Mouse (Mus musculus) adipocyte (in vitro differentiated cells): ENCODE measurements around the gene Larp4.
A peak's percentile ranks its signal among the peaks of the same experiment; 100 is the strongest.
"Not testable (repeated sequence)": the region's sequence is repeated elsewhere in the genome, so short reads cannot be mapped to it uniquely, and the experiment has no call there.

Experiments
- DNase-seq: peaks from one replicate; pipeline ENCODE4 v3.0.0-alpha.2; 2016; ENCODE audit warnings: low spot score

The Larp4 gene

DNA sequence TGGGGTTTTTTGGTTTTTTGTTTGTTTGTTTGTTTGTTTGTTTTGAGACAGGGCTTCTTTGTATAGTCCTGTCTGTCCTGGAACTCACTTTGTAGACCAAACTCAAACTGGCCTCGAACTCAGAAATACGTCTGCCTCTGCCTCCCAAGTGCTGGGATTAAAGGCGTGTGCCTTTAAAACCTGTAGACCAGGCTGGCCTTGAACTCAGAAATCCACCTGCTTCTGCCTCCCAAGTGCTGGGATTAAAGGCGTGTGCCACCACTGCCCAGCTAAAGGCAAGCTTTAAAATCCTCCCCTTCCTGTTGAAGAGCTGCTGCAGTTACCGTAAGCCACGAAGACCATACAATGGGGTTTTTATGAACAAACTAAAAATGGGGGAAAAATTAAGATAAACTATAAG is at the start of gene Larp4:
Gene Larp4, plus strand, starts transcription at position 301 of the 400 bp plus-strand sequence.
- DNase-seq = not testable (repeated sequence)

DNA sequence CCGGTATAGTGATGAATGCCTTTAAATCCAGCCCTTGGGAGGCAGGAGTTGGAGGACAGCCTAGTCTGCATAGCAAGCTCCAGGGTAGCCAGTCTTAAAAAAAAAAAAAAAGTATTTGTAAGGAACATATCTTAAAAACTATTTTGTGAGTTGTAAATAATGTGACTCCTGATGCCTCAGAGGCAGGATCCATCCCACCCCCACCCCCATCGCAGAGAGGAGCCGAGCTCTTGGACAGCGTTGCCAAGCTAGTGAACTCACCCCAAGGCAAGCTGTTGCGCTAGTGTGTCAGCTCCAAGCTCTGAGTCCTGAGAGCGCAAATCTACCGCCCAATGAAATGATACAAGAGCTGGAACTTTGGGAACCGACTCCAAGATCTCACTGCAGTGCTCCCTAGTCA is 38.6 kb upstream of the Larp4 start:
- peak; percentile 49 for DNase-seq

DNA sequence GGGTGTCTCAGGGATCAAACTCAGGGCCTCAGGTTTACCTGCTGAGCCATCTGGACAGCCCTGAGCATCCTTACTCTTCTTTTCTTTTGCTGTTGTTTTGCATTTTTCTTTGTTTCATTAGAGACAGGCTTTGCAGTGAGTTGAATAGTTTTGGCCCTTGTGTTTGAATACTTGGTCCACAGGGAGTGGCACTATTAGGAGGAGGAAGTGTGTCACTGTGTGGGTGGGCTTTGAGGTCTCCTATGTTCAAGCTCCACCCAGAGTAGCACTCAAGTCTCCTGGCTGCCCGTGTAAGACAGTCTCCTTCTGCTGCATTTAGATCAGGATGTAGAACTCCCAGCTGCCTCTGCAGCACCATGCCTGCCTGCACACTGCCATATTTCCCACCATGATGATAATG is 35.4 kb upstream of the Larp4 start:
- no peak for DNase-seq

DNA sequence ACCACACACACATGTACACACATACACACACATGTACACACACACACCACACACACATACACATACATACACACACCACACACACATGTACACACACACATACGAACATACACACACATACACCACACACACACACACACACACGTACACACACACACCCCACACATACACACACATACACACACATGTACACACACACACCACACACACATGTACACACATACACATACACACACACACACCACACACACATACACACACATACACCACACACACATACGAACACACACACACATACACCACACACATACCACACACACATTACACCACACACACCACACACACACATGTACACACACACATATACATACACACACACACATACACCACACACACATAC is 33.2 kb upstream of the Larp4 start:
- DNase-seq = no peak

DNA sequence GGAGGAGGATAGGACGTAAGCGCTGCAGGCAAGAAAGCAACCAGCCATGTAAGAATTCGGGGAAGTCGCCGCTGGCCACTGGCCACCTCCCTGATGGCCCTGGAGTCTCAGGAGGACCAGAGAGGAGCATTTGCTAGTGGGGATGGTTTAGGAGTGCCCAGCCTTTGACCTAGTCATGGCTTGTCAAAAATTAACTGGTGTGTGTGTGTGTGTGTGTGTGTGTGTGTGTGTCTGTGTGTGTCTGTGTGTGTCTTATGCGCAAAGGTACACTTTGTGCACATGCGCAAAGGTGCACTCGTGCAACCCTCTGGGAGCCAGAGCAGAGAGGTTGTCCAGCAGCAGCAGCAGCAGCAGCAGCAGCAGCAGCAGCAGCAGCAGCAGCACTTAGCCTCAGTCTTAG is 32.0 kb upstream of the Larp4 start:
- no peak for DNase-seq

DNA sequence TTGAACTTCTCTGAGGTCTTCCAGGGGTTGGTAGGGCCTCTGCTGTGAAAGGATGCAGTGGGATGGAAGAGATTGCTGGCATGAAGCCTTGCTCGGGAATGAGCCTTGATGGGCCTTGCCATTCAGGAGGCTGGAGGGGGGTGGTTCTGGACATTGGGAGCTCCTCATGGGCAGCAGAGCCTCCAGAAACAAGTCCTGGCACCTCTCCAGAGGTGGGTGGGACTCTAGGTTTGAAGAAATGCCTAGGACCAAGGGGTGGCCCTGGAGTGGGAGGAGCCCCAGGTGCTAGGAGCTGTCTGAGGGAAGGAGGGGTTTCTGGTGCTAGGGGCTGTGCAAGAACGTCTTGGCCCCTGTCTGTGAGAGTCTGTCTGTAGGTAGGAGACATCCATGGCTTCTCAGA is 29.4 kb upstream of the Larp4 start:
- DNase-seq = no peak

DNA sequence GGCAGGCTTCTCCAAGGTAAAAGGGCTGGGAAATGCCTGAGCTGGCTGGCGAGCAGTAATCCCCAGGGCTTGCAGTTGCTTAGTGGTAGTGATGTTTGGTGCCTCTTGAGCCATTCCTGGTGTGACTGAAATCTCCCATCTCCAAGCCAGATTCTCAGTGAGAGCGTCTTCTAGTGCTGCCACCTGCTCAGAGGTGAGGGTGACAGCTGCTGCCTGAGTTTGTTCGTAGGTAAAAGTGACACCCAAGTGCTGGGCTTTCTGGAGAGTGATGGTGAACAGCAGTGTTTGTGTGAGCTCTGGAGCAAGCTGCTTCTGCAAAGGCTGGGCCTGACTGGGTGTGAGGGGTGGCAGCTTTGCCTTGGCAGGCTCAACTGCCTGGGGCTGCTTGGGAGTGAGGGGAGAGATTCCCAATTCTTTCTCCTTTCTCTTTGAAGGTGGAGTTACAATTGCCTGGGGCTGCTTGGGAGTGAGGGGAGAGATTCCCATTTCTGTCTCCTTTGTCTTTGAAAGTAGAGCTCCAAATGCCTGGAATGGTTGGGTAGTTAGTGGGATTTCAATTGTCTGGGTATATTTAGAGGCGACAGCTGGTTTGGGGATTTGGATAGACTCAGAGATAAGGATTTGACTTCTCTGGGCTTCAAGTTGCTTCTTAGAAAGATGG is 28.8 kb upstream of the Larp4 start:
- no peak for DNase-seq

DNA sequence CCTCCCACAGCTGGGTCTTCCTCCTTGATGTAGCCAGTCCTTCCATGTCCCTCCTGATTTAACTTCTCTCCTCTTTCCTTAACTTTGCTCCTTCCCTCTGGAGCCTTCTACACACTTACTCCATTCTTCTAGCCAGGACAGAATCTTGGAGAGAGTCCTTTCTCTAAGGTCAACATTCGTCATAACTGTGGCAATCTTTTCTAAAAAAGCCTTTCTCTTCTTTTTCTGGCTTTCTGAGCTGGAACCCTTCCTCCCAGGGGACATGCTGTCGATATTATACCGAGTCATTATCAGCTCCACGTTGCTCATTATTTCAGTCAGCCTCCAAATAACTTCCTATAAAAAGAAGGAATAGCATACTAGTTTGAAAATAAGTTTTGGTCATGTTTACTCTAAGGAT is 14.5 kb upstream of the Larp4 start:
- peak; percentile 60 for DNase-seq

DNA sequence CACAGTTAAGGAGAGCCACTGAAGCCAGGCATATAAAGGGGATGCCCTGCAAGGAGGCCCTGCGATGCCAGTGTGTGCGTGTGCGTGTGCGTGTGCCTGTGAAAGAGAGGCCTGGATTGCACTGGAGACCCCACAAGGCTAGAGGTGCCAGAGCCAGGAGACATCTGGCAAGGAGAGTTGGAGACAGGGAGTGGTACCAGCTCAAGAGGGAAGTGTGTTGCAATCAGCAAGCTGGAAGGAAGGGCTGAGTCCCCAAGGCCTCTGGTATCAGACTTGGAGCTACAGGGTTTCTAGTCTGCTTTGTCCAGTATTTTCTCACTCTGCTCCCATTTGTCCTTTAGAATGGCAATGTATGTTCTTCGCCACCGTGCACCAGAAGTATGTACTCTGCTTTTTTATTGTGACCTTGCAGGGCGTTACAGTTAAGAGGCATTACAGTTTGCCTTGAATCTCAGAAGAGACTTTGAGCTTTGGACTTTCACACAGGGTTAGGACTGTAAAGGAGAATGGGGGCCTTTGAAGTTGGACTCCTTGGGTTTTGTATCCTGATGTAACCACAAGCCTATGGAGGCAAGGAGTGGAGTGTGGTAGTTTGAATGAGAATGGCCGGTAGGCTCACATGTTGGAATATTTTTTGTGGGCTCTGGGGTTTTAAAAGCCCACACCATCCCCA is 4.6 kb upstream of the Larp4 start:
- DNase-seq = peak; percentile 47

DNA sequence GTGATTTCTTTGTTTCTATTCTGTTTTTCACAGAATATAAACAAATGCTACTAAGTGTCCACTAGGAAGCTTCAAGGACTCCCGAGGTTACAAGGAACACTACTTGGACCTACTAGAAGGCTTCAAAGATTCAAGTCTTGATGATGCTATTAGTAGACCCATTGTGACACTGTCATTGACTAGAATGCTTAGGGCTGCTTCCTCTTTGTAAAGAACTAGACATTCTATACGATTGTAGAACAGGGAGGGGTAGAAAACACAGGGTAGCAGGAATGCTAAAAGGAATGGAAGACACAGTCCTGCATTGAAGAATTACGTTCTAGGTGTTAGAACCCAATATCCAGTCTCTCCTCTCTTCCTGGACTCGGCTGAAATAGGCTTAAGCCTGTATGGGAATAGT is 2.9 kb upstream of the Larp4 start, which contains the start of gene Fam186a:
Gene Fam186a, minus strand, starts transcription at position 101 of the 400 bp plus-strand sequence.
- no peak for DNase-seq

DNA sequence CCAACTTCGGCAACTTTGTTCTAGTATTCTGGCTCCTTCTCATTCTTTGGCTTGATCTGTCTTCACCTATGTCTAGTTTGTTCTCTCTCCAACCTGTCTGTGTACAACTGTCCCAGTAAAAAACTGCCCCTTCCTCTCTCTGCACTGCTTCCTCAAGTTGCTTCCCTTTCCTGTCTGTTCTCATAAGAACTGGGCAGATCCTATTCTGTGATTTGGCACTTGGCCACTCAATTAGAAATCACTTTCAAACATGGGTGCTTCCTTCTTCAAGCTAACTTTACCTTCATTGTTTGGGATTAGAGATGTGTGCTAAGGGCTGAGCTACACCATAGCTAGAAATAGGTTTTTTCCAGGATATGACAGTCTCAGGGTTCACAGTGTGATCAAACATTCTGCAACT is 741 bp downstream of the Larp4 start:
- DNase-seq = no peak

DNA sequence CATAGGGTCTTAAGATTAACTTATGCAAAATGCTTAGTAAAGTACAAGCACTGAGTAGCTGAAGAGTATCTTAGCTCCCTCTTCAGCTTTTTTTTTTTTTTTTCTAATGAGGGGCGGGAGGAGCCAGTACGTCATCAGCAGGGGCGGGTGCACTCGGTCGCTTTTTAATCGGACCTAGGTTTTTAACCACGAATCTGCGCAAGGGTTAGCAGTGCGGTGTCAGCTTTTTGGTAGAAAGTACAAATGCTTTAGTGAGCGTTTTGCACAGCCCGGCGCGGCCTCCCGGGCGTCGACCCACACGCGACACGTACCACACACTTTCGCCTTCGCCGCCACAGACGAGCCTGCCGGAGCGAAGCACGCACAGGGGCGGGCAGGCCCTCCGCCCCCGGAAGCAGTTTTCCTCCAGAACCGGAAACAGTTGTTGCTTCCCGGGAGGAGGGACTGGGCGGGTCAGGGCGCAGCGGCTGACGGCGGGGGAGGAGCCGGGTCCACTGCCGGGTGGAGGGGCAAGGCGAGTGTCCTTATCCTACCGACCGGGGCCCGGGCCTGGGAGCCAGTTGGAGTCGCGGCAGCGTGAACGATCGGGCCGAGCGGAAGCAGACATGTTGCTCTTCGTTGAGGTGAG is 2.6 kb downstream of the Larp4 start:
- DNase-seq = peak; percentile 96

DNA sequence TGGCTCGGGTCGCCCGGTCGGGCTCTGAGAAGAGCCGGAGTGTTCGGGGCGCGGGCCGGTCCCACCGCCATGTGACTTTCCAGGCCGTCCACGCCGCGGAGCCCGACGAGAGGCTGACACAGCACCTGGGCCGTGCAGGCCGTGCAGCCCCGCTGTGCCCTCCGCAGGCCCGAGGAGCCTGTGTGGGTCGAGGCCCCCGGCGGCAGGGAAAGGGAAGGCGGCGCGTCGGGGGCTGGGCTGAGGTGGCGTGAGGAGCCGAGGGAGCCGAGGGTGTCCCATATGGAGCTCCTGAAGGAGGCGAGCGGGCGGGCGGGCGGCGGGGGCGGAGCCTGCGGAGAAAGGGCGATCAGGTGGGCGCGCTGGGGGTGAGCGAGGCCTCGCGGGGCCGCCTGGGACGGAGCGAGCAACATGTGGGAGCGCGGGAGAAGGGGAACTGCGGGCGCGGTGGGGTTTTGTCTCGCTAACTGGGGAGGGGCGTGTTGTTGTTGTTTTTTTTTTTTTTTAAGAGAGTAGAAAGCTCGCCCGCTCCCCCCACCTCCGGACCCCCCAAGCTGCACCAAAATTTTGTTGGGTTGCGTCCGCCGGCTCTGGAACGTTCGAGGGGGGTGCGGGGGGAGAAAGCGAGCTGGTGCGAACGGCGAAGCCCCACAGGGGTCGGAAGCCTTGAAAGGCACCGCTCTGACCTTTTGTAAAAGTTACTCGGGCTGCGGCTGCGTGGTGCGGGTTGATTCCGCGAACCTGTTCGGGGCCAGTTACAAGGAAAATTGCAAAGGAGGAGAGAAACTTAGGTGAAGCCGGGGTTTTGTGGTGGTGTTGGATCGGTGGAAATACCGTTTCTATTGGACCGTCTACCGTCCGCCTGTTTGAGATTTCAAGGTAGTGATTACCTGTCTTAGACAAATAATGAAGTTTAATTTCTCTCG is 3.4 kb downstream of the Larp4 start:
- DNase-seq = peak; percentile 50

DNA sequence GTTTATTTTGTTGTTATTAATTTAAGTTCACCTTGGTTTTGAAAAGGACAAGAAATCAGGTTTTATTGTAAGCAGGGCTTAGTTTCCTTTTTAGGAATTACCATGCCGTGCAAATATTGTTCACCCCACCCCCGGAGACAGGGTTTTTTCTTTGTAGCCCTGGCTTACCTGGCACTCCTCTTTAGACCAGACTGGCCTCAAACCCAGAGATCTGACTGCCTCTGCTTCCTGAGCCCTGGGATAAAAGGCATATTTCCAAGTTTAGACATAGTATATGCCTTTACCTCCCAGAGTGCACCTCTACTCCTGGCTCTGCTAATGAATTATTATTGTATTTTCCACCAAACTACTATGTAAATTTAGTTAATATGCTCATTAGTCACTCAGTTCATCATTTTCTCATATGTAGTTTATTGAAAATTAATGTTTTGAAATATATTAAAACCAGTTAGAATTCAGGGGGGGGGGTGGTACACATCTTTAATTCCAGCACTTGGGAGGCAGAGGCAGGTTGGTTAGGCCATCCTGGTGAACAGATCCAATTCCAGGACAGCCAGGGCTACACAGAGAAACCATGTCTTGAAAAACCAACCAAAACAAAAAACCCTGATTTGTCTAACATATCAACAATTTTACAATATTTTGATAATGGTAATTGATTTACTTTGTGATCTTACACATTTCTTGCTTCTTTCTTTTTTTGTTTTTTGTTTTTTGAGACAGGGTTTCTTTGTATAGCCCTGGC is 4.8 kb downstream of the Larp4 start:
- no peak for DNase-seq

DNA sequence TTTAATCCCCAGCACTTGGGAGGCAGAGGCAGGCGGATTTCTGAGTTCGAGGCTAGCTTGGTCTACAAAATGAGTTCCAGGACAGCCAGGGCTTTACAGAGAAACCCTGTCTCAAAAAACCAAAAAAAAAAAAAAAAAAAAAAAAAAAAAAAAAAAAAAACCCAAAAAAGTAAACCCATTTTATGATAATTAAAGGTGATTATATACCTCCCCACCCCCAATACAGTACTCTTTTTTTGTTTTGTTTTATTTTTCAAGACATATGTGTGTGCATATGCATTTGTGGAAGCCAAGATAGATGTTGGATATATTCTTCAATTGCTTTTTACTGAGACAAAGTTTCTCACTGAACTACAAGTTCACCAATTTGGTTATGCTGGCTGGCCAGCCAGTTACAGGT is 6.3 kb downstream of the Larp4 start:
- not testable (repeated sequence) for DNase-seq

DNA sequence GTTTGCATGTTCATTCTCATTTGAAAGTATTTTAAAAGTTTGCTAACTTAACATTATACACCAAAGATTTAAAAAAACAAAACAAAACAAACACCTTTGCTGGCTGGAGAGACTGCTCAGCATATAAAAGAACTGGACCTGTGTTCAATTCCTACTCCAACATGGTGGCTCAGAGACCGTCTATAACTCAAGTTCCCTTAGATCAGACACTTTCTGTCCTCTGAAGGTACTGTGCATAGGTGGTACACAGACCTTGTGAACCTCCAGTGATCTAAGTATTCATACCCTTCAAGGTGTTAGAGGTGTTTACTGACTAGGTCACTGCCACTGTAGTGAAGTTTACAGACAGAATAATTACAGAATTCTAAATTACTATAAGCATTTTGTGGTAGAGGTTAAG is 9.4 kb downstream of the Larp4 start:
- no peak for DNase-seq

DNA sequence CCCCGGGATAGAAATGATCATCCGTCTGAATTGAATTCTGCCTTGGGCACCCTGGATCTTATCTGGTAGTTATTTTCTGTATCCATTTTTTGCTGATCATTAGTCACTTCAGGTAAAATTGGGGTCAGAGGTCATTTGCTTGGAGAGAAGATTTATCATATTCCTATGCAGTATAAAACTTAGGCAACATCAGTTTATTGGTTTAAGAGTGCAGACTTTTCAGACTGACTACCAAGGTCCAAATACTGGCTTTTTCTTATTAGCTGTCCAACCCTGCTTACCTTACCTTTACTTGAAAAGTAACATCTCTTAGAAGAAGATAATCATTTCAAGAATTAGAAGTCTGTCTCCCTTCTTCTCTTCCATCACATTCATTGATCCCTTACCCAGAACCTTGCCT is 9.8 kb downstream of the Larp4 start:
- DNase-seq = no peak

DNA sequence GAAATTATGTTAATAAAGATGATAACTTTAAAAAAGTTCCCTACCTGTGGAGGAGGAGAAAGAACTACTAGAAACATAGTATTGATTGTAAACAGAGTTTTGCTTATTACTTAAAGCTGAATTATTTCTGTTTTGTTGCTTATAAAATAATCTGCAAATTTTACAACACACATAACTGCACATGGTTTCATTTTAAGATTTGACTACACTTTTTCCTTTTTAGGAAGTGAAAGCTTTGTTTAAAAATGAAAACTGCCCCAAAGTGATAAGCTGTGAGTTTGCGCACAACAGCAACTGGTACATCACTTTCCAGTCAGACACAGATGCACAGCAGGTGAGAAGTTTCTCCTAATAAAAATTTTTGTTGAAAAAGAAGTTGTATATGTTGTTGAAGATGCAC is 23.2 kb downstream of the Larp4 start:
- no peak for DNase-seq

DNA sequence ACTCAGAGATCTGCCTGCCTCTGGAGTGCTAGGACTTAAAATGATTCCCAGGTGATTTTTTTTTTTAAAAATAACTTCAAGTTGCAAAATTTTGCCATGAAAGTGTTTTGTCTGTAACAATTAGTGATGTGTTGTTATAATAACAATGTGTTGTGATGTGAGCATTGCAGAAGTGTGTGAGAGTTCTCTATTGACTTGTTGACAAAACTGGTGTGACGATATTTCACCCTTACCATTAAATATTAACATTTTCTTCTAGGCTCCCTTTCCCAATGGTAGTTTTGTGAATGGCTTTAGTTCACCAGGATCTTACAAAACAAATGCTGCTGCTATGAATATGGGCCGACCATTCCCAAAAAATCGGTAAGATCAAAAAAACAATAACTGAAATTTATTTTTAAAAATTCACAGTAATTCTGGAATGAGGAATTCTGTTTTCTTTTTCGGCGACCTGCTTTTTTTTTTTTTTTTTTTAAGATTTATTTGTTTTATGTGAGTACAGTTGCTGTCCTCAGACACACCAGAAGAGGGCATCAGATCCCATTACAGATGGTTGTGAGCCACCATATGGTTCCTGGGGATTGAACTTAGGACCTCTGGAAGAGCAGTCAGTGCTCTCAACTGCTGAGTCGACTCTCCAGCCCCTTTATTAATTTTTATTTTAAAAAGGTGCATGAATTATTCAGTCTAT is 27.4 kb downstream of the Larp4 start:
- no peak for DNase-seq

DNA sequence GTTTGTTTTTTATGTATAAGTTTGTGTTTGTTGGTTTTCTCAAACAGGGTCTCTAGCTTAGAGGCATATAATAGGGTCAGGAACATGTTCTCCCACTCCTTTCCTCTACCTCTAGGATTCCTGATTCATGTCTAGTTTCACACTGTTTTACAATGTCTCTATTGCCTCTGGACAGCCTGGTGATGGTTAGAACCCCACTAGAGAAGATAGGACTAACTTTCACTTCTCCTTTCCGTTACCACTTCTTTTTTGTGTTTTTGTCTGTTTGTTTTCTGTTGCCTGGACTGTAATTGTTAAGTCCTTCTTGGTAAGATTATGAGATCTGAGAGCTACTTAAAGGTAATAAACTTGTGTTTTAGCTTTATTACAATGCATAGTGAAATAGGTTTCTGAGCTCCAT is 29.5 kb downstream of the Larp4 start:
- DNase-seq = no peak

DNA sequence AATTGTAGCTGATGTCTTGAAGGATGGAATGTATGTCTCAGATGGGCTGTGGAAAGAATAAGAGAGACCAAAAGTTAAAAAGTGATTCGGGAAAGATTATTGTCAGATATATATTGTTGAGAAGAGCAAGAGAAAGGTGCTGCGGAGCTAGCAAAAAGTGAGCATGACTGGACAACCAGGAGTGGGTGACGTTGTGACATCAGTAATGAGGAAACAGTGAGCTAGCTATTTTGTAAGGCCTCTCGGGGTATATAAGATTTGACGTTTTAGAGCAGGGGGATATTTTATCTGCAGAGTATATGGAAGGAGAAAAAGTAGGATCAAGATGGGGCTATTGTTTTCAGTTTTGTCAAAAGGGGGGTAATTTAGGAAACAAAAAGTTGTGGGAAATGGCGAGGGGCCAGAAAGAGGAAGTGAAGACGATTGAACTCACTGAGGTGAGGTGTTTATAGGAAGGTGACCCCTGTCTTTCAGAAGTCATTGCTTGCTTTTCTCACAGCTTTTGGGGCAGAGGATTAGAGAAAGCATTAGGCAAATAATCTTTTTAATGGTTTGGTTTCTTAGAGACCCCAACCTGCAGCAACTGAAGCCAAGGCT is 34.9 kb downstream of the Larp4 start:
- DNase-seq = no peak
